Mouse (Mus musculus) right cerebral cortex, postnatal 14 days (tissue): ENCODE data around the gene Smc5.
A peak's percentile ranks its signal among the peaks of the same experiment; 100 is the strongest.

Experiments used
- DNase-seq: peaks from one replicate; pipeline ENCODE4 v3.0.0; 2022

Gene Smc5

DNA sequence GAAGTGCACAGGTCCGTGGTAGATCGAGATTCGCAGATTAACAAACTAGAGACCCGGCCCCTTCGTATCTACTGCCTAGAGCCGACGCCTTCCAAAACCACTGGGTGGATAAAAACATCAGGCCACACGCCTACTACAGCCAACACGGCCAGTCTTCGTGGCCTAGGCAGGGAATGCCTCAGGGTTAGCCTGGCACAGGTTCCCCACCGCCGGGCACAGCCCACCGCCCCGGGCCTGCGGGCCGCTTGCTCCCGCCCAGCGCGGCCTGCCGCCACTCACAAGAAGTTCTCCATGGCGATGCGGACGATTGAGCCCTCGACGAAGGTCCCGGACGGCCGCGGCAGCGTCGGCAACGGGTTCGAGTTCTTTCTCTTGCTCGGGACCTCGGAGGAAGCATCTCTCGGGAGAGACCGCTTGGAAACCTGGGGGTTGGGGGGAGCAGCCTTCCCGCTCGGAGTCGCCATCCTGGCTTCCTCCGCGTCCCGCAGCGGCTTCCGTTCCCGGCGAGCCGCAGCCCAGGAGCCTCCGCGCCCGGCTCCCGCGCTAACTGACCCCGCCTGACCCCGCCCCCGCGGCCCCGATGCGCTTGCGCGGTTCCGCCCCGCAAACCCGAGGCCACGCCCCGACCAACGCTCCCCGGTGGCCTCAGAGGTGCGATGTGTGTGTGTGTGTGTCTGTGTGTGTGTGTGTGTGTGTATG lies at the start of gene Smc5:
Gene Smc5, minus strand, starts transcription at position 543 of the 699 bp plus-strand sequence.
- peak; percentile 95 for DNase-seq

DNA sequence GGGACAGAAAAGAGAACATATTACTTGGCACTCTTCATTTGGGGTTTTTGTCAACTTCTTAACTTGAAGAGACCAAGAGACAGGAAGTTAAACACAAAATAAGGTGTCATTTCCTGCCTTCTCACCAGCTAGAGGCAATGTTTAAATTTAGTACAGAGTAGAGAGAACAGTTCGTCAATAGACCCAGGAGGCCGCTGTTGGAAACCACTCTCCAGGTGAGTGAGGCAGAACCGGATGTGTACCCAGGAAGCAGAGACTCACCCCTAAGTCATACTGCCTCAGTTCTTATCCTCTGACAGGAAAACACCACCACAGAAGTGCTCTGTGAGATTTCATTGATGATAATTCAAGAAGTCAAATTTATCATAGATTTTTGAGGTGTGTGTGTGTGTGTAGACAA lies 49.4 kb upstream of the Smc5 start:
- DNase-seq = no peak

DNA sequence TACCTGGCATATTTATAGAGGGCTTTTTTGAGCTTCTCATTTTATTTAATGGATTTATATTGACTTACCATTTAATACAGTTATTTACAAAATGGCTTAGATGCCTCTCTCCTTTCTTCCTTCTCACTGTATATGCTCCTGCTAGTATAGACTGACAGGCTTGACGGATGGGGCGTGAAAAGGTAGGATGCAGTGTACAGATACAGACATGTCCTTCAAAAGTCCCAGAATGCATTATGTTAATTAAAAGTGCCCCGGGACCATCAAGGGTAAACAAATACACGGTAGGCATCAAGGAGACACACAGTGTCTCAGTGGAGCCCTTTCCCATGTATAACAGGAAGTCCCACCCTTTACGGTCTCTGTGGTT lies 44.3 kb upstream of the Smc5 start:
- no peak for DNase-seq

DNA sequence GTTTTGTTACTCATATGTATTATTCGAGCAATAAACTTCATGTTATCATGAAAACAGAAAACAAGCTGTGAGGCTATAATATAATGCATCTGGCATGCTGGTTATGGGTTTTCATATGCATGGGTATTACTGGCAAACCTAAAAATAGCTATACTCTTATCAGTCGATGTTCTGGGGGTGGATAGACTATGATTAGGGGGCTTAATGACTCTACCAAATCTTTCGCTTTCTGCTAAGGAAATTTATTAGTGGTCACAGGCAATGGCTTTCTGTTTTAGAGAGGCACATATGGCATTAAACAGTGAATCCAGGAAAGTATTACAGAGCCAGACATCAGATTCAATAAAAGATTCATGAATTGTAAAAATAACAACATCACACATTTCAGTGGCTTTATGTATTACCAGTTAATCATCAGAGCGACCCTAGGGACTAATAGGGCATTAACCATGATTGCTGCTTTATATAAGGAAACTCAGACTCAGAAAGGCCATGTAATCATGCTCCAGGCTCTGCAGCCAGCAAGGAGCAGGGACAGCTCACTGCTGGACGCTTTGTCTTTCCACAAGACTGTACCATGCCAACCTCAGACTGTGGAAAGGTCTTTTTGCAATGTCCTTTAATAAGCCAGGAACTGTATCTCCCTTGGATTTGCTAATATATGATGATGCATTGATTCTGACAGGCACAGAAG lies 43.7 kb upstream of the Smc5 start:
- DNase-seq = no peak

DNA sequence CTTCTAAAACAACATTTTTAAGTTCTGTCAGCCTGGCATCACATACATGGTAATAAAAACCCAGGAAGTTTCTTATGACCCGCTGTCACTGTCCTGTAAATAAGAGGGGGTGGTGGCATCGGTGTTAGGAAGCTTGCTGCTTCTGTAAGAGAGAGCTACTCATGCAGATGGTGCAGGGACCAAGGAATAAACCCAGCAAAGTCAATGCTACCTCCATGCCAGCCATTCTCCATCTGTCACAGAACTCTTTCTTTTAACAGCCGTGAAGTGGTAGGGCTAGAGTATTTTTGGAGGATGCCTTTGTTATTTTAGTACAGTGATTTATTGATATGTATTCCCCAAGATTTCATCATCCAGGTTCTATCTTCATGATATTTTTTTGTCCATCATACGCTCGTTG lies 43.2 kb upstream of the Smc5 start:
- DNase-seq = no peak

DNA sequence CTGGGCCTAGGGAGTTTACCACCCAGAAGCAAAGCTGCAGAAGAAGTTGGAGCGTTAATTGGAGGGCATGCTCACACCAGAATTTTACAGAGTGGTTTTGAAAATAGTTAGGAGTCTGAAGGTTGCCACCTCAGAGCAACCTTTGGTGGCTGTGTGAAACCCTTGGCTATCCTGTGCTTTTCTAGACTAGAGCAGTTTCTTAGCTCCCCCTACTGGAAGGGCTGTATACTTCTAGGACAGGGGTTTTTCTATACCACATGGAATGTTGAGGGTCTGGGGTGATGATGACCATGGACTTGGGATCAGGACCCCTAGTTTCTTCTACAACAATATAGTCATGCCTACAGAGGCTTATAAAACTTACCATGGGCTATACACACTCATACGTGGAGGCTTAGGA lies 36.3 kb upstream of the Smc5 start:
- no peak for DNase-seq

DNA sequence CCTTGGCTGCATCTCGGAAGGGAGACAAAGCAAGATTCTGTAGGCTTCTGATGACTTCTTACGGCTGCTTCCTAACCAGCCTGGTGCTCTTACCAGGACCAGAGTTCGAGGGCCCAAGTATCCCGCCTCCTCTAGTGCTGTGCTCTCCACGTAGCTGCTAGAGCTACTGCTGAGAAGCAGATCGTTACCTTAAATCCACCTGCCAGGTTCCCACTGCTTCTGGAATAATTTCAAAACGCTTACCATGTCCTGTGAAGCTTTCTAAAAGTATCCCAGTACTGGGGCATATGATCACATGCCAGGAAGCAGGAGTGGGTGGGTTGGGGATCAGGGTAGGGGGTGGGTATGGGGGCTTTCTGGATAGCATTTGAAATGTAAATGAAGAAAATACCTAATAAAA lies 33.0 kb upstream of the Smc5 start:
- no peak for DNase-seq

DNA sequence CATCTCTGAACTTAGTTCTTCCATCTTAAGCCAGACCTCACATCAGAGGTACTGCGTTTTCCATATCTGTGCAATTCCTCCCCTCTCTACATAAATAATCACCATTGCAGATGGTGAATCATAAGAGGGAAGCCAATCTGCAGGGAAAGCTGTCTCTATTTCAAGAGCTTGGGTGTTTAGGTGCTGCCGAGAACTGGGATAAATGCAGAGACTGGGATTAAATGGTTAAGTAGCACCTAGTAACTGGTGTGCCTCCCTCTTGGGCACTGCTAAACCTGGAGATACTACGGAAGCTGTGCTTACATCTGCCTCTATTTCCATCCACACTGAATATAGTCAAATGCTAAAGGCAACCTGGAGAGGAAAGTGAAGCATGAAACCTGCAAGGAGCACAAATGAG lies 26.3 kb upstream of the Smc5 start:
- no peak for DNase-seq

DNA sequence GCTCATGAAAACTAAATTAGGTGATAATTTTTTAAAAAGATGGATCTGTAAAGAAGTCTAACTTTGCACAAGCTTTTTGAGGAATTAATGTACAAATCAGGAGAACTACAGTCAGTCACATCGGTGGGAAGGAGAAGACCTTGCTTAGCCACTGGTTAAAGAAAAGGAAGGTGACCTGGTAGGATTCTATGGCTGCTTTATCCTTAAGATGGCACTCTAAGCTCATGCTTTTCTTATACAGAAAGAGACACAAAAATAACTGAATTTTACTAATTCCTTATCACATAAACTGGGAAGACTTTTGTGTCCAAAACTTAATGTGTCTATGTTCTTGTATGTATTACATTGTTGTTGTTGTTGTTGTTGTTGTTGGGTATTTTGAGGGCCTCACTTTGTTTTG lies 25.2 kb upstream of the Smc5 start:
- DNase-seq = no peak

DNA sequence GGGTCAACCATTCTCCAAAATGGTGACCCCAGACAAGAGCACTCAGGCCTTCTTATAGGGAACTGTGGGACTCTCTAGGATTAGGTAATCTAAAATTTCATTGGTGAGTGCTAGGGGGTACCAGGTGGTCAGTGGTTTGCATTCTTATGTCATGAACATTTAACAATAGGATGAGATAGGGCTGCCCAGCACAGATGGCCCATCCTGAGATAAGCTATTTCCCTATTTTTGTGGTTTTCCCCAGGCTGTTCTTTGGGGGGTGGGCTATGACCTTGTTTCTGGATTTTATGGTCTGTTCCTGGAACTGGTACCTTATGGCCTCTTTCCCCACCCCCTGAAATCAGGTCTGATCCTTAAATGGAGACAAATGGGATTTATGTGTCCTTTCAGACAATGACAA lies 23.5 kb upstream of the Smc5 start:
- DNase-seq = no peak

DNA sequence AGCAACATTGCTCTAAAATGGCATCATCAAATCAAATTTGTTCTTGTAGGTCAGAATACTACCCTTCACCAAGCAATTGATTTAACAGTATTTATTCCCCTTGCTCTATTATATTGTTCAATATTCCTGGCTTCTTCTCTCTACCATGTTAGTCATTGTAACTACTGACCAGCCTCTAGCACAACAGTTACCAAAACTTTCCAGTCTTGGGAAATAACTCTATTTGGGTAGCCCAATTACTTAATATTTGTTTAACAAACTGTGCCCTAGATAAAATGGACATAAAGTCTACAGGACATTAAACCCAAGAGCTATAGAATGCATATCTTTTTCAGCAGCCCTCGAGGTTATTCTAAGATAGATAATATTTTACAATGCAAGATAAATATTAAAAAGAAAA lies 15.6 kb upstream of the Smc5 start:
- no peak for DNase-seq

DNA sequence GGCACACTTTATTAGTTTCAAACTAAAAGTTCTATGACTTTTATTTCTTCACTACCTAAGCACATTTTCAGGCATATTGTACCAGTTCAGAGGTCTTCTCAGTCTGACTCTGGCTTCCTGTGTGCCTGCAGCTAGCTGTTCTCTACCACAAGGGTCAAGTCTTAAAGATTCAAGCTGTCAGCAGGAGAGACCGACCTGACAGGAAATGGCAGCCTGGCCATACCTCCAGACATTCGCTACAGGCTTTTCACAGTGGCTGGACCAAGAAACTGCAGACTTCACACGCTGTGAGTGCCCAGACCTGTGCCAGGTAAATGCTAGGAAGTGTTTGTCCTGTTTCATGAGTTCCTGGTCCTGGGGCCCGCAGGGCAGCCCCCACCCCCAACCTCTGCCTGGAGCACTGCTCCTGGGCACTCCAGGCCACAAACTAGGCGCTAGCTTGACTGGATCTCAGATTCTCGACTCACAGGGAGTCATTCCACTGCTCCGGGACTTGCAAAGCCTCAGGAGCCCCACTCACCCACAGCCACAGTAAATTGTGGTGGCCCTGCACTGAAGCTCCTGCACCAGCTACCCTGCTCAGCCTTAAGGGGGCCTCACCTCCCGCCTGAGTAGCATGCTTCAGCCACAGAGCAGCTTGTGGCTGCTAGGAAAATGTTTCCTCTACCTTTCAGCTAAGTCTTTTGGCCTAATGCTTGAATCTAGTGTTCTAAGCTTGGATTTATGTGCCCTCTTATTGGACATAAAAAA lies 8.4 kb upstream of the Smc5 start:
- DNase-seq = no peak

DNA sequence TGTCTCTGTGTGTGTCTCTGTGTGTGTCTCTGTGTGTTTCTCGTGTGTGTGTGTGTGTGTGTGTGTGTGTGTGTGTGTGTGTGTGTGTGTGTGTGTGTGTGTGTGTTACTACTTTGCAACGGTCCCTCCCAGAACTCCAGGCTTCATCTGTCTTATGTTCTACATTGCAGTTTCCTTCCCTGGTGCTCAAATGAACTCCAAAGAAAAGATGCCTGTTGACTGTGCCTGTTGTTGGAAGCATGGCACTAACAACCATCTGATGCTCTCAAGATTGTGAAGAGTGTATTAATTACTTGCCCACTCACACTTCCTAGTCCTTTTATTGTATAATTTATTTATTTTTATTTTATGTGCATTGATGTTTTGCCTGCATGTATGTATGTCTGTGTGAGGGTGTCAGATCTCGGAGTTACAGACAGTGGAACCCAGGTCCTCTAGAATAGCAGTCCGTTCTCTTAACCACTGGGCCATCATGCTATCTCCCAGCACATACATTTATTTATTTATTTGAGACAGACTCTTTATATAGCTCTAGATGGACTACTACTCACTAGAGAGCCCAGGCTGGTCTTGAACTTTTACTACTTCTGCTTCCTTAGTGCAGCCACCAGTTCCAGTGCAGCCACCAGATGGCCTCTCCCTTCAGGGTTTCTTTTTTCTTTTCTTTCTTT lies 492 bp upstream of the Smc5 start:
- DNase-seq = no peak

DNA sequence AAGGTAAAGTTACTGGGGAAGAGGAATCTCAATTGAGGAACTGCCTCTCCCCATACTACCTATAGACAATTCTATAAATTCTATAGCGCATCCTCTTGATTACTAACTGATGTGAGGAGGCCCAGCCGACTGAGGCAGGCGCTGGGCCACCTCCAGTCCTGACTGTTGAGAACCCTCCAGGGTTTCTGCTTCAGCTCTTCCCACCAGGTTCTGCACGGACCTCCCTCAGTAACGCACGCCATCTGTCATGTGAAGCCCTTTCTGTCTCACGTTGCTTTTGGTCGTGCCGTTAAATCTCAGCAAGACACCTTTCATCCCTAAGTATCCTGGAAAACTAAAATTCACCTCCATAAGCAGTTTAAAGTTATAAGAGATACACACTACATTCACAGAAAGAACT lies 16.9 kb downstream of the Smc5 start:
- no peak for DNase-seq

DNA sequence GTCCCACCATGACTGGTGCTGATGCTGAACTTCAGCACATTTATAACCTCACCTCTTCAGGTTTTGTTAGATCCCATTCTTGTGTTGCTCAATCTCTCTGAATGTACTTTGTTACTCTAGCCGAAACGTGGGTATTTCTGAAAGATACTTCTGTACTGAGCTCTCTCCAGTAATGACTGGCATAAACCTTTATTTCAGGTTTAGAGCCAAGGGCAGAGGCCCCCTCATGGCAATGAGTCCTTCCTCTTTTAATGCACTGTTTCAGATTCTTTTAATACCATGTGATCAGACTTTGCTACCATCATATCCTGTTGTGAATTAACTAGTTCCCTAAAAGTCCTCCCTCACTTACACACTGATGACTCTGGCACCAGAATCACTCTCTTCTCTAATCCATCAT lies 27.2 kb downstream of the Smc5 start:
- no peak for DNase-seq

DNA sequence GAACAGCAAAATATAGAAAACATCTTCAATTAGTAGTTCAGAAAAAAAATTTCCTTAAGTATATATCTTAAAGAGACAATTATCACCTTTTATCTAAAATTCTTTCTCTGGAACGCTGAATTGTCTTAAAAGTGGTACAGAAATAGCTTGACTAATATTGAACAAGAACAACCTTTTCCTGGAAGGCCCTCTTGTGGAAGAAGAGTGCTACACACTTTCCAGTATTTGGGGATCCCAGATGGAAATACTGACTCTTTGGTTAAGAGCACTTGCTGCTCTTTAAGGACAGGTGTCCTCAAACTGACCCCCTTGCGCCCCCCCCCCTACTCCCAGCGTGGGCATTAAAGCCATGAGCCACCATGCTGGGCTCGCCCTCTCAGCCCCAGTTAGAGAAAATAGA lies 48.6 kb downstream of the Smc5 start:
- DNase-seq = no peak

DNA sequence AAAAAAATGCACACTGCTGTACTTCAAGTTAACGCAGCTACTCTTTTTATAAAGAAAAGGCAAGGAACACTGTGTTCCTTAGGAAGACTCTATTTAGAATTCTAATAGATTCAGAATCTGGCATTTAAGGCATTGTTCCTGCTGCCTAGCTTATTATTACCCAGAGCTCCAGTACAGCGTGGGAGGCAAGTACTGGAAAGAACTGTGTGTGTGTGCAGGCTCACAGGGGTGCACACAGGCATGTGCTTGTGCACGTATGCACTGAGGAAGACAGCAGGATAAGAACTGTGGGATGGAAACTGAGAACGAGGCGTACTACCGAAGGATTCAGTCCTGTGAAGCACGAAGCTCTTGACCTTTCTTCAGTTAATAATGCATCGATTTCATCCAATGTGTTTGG lies 59.4 kb downstream of the Smc5 start:
- peak; percentile 19 for DNase-seq

DNA sequence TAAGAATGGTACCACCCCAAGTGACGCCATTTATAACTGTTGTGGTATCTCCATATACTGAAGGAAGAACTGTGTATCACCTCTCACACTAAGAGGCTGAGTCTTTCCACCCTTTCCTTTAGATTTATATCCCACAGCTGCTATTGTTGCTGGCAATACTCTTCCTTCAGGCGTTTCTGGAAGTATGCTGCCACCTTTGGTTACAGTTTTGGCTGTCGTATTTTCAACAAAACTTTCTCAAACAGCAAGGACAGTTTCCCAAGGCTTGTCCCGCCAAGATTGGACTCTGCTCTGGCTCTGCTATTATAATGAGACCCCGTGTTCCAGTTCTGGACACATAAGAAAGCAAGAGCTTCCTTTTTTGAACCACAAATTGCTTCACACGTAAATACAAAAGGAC lies 62.4 kb downstream of the Smc5 start:
- no peak for DNase-seq

DNA sequence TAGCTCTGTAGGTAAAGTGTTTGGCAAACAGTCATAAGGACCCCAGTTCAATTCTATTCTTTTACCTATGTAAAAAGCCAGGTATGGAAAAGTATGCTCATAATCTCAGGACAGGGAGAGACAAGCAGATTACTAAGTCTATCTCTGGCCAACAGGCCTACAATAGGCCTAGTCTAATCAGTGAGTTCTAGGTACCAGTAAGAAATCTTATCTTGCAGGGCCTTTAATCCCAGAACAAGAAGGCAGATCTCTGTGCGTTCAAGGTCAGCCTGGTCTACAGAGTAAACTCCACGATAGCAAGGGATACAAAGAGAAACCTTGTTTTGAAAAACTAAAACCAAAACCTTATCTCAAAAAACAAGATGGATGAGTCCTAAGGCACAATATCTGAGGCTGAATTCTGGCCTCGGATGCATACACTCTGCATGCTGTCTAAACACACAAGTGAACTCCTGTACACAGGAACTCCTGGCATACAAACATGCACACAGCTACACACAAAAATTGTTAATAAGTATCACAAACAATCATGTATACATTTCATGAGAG lies 70.1 kb downstream of the Smc5 start:
- no peak for DNase-seq

DNA sequence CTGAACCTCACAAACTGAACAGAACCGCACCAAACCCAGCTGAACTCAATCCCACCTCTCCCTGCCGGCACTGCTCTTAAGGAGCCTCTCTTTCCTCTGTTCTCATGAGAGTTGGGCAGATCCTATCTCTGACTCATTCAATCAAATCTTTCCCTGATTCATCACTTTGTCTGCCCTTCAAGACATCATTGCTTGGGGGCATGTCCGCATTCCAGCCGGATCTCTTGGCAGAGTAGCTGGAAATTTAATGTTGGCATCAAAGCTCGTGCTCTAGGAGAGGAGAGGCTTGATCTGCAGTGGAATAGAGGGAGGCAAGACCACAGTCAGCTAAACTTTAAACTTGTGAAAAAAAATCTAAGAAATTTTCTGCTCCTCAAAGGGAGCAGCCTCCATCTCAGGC lies 71.6 kb downstream of the Smc5 start:
- DNase-seq = no peak

DNA sequence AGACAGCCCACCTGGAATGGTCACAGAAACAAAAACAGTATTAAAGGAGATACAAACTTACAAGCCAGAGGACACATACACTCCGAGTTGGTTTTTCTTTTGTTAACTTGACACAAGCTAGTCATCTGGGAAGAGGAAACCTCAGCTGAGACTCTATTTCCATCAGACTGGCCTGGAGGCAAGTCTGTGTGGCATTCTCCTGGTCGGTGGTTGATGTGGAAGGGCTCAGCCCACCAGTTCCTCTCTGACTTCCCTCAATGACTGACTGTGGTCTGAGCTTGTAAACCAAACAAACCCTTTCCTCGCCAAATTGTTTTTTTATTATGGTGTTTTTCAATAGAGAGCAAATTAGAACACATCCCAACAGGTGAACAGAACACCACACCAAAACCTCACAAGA lies 80.6 kb downstream of the Smc5 start:
- DNase-seq = no peak

DNA sequence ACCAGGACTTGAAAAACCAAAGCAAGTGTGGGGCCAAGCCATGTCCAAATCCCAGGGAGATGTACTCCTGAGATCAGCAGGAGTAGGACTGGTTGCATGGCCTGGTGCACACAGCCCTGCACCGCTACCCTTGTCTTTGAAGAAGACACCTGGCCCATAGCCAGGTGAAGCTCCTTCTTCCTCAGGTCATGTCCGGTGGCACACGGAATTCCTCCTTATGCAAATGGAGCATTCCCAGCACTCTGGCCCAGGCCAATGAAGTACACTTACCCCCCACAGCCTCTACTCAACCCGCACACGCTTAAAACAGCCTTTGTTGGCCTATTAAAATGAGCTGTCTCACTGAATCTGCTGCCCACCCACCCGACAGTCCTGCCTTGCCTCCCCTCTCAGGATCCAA lies 82.2 kb downstream of the Smc5 start:
- no peak for DNase-seq

DNA sequence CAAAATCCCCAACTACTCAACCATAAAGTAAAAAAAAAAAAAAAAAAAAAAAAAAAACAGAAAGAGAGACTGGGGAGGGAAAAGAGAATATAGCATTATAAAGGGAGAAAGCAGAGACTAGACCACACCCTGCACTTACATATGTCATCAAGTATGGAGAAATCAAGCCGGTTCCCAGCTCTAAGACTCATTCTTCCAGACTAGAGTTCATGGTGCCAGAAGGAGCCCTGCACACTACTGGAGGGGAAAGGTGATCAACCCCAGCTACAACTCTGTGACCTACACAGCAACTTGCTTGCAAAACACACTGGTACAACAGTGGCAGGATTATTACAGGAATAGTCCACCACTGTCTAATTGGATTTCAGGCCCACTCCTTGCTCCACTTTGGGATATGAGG lies 84.0 kb downstream of the Smc5 start:
- no peak for DNase-seq

DNA sequence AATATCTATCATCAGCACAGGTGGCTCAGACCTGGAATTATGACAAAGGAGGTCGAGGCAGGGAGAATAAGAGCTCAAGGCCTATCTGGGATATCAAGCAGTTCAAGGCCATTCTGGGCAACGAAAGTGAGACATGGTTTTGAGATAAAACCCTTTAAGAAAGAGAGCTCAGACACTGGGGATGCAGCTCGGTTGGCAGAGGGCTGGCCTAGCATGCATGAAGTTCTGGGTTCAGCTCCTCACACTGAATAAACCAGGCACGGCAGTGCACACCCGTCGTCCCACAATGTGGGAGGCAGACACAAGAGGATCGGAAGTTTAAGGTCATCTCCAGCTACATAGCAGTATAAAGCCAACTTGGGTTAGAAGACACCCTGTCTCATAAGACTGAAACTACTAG lies 84.7 kb downstream of the Smc5 start:
- no peak for DNase-seq
